Mouse (Mus musculus): ENCODE results near the gene Actr5. TPM values are rescaled to one million over a fixed set of nuclear protein-coding genes. Genes with fewer than 3 reads are reported as not detected.

The Actr5 gene
- polyA plus RNA-seq, 1 experiment from 2014 or later = 20.7 TPM

DNA sequence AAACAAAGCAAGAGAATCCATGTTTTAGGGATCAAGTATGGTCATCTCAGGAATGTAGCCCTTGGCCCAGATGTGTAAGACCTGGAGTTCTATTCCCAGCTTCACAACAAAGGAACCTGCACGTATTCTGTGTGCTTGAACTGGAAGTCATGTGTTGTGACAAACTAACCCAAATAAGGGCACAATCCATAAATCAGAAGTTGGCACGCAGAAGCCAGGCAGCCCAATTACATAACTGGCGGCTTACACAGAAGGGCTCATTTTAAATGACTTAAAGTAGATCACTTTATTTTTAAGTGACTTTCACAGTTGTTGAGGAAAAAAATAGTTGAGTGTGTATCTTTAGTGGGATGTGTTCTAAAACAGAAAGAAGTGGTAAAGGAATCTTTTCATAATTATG, 19.1 kb downstream of the Actr5 start:
- Histone ChIP-seq H3K9me3 (ENCODE audit: control insufficient read depth, low read length) (no peaks in the 10 kb centered on the region), H3K9ac (ENCODE audit: low read length) (no peak overlapping the region), H3K27ac (ENCODE audit: low read depth, low read length) (no peak overlapping the region), H3K36me3 (ENCODE audit: control insufficient read depth, insufficient read depth, low read length) (no peaks in the 10 kb centered on the region; the same call in 1 of the 2 replicates), H3K4me3 (ENCODE audit: low read depth, low read length) (no peak overlapping the region), H3K4me1 (replicated peaks; ENCODE audit: control insufficient read depth, insufficient read depth, low read length) (no peaks in the 10 kb centered on the region), H3K4me2 (ENCODE audit: low read depth, low read length, severe bottlenecking) (no peak overlapping the region), H3K27me3 (ENCODE audit: control insufficient read depth, insufficient read depth, low read length) (no peaks in the 10 kb centered on the region)
- WGBS = 89% methylated on average over 3 of the region's 3 CpGs
- no peak for ATAC-seq (replicated peaks; ENCODE audit: low FRiP score)
- no peak for DNase-seq (ENCODE audit: low spot score)

DNA sequence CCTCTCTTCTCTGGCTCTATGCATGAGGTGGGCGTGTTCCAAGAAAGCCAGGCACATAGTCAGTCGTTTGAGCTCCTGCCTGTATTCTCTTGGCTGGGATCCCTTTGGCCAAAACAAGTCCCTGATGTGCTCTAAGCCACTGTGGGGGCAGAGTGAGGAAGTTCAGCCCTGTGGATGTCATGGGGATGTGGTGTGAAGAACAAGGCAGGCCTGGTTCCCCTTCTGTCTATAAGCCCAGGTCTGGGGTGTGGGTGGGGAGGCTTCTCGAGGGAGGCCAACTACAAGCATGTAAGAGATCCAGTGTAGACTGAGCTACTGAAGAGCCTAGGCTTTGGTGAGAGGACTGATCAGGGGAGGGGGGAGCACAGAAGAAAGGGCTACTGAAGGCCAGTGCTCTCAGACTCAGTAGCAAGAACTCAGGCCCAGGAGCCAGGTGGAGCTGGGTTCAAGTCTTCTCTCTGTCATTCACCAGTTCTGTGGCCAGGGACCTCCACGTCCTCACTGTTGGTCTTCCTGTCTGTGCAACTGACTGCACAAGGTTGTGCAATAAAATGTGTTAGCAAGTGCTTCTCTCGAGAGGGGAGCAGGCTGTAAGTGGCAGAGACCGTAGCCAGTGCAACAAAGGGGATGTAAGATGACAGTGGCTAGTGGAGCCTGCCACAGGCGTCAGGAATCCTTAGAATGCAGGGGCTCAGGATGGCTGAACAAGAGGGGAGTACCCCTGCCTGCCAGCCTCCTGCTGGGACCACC, 26.6 kb downstream of the Actr5 start:
- no peak for ATAC-seq (replicated peaks; ENCODE audit: low FRiP score)
- no peaks in the 10 kb centered on the region for H3K36me3 ChIP-seq (ENCODE audit: control insufficient read depth, insufficient read depth, low read length)
- no peaks in the 10 kb centered on the region for H3K9me3 ChIP-seq (ENCODE audit: control insufficient read depth, low read length)
- H3K9ac ChIP-seq (ENCODE audit: low read length) = no peak overlapping the region
- H3K4me2 ChIP-seq (ENCODE audit: low read depth, low read length, severe bottlenecking) = no peak overlapping the region
- no peak overlapping the region for H3K4me3 ChIP-seq (ENCODE audit: low read depth, low read length)
- no peaks in the 10 kb centered on the region for H3K27me3 ChIP-seq (ENCODE audit: control insufficient read depth, insufficient read depth, low read length)
- WGBS = 57% methylated on average over 7 of the region's 7 CpGs
- no peaks in the 10 kb centered on the region for H3K4me1 ChIP-seq (replicated peaks; ENCODE audit: control insufficient read depth, insufficient read depth, low read length)
- H3K27ac ChIP-seq (ENCODE audit: low read depth, low read length) = no peak overlapping the region
- DNase-seq (ENCODE audit: low spot score) = no peak

DNA sequence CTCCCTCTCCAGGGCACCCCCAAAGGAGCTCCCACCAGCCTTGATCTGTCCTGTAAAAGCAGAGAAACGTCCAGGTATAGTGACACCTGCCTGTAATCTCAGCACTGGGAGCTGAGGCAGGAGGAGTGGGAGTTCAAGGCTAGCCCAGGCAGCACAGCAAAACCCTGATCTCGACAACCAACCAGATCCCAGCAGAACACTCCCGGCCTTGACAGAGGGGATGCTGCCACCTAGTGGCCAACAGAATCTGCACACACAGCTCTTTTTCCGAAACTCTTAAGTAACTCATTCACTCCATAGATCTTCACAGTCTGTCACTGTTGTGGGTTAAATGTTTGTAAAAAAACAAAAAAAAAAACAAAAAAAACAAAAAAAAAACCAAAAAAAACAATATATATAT, 28.3 kb downstream of the Actr5 start:
- Histone ChIP-seq H3K9me3 (ENCODE audit: control insufficient read depth, low read length) (no peaks in the 10 kb centered on the region), H3K27me3 (ENCODE audit: control insufficient read depth, insufficient read depth, low read length) (no peaks in the 10 kb centered on the region), H3K4me1 (replicated peaks; ENCODE audit: control insufficient read depth, insufficient read depth, low read length) (no peaks in the 10 kb centered on the region), H3K36me3 (ENCODE audit: control insufficient read depth, insufficient read depth, low read length) (no peaks in the 10 kb centered on the region), H3K27ac (ENCODE audit: low read depth, low read length) (no peak overlapping the region), H3K9ac (ENCODE audit: low read length) (no peak overlapping the region), H3K4me3 (ENCODE audit: low read depth, low read length) (no peak overlapping the region), H3K4me2 (ENCODE audit: low read depth, low read length, severe bottlenecking) (no peak overlapping the region)
- 5% methylated on average over 4 of the region's 4 CpGs for WGBS
- DNase-seq (ENCODE audit: low spot score) (peak; percentile 87), ATAC-seq (replicated peaks; ENCODE audit: low FRiP score) (peak; percentile 70; the same call in 1 of the 2 replicates)

DNA sequence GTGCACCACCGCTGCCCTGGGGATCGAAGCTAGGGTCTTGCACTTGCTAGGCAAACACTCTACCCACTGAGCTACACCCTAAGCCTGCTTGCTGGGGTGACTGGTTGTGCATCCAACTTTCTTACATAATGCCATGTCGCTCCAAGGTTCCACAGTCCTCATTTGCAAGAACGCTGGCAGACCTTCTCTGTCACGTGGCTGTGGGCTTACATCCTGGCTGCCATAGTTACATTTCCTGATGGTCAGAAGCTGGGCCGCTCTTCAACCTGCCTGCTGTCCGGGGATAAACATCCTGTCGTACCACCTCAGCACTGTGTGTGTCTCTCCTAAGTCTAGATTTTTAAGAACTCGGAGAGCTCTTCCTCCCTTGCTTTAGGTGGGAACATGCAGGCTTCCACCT, 30.0 kb downstream of the Actr5 start:
- Histone ChIP-seq H3K9ac (ENCODE audit: low read length) (no peak overlapping the region), H3K4me3 (ENCODE audit: low read depth, low read length) (no peak overlapping the region), H3K9me3 (ENCODE audit: control insufficient read depth, low read length) (no peaks in the 10 kb centered on the region), H3K27me3 (ENCODE audit: control insufficient read depth, insufficient read depth, low read length) (no peaks in the 10 kb centered on the region), H3K4me1 (replicated peaks; ENCODE audit: control insufficient read depth, insufficient read depth, low read length) (0 out of 2 replicates have a peak, but pooled peaks cover 2% of the 10 kb centered on the region), H3K4me2 (ENCODE audit: low read depth, low read length, severe bottlenecking) (no peak overlapping the region), H3K36me3 (ENCODE audit: control insufficient read depth, insufficient read depth, low read length) (no peaks in the 10 kb centered on the region), H3K27ac (ENCODE audit: low read depth, low read length) (no peak overlapping the region)
- 83% methylated on average over 9 of the region's 9 CpGs for WGBS
- no peak for DNase-seq (ENCODE audit: low spot score)
- no peak for ATAC-seq (replicated peaks; ENCODE audit: low FRiP score)

DNA sequence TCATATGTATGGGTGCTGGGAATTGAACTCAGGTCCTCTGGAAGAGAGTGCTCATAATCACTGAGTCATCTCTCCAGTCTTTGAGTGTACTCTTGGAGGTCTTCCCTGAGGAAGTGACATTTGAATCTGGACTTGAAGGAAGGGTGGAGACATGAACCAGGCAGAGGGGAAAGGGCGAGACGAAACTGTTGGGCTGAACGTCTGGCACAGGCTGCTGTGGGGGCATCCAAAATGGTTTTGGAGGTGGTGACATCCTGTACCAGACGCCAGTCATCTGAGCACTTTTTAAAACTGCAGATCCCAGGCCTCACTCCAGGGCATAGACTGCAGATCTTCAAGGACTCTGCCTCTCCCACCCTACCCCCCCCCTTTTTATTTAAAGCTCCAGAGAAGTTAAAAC, 31.1 kb downstream of the Actr5 start:
- Histone ChIP-seq H3K4me1 (replicated peaks; ENCODE audit: control insufficient read depth, insufficient read depth, low read length) (0 out of 2 replicates have a peak, but pooled peaks cover 2% of the 10 kb centered on the region), H3K4me3 (ENCODE audit: low read depth, low read length) (no peak overlapping the region), H3K36me3 (ENCODE audit: control insufficient read depth, insufficient read depth, low read length) (no peaks in the 10 kb centered on the region), H3K27ac (ENCODE audit: low read depth, low read length) (no peak overlapping the region), H3K27me3 (ENCODE audit: control insufficient read depth, insufficient read depth, low read length) (no peaks in the 10 kb centered on the region), H3K4me2 (ENCODE audit: low read depth, low read length, severe bottlenecking) (no peak overlapping the region), H3K9me3 (ENCODE audit: control insufficient read depth, low read length) (no peaks in the 10 kb centered on the region), H3K9ac (ENCODE audit: low read length) (no peak overlapping the region)
- WGBS = 92% methylated on average over 4 of the region's 4 CpGs
- no peak for ATAC-seq (replicated peaks; ENCODE audit: low FRiP score)
- no peak for DNase-seq (ENCODE audit: low spot score)

DNA sequence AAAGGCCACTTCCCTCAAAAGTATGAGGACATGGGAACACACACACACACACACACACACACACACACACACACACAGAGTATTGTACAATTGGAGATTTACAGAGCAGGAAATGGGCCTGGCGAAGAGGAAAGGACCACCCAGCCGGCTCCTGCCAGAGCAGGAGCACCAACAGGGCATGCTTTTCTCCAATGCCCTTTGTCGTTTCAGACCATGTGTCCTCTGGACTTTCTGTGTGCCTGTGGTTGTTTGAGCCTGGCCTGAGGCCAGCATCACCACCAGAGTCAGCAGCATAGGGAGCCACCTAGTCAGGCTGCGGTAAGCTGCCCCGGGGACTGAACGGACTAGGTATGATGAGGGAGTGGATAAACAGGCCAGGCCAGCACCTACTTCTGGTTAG, 34.1 kb downstream of the Actr5 start:
- H3K4me1 ChIP-seq (replicated peaks; ENCODE audit: control insufficient read depth, insufficient read depth, low read length) = 0 out of 2 replicates have a peak, but pooled peaks cover 2% of the 10 kb centered on the region
- no peaks in the 10 kb centered on the region for H3K27me3 ChIP-seq (ENCODE audit: control insufficient read depth, insufficient read depth, low read length)
- H3K36me3 ChIP-seq (ENCODE audit: control insufficient read depth, insufficient read depth, low read length) = no peaks in the 10 kb centered on the region
- H3K27ac ChIP-seq (ENCODE audit: low read depth, low read length) = no peak overlapping the region
- WGBS = 64% methylated on average over 6 of the region's 6 CpGs
- no peak for ATAC-seq (replicated peaks; ENCODE audit: low FRiP score)
- no peak overlapping the region for H3K4me3 ChIP-seq (ENCODE audit: low read depth, low read length)
- DNase-seq (ENCODE audit: low spot score) = no peak
- no peak overlapping the region for H3K4me2 ChIP-seq (ENCODE audit: low read depth, low read length, severe bottlenecking)
- H3K9me3 ChIP-seq (ENCODE audit: control insufficient read depth, low read length) = no peaks in the 10 kb centered on the region
- no peak overlapping the region for H3K9ac ChIP-seq (ENCODE audit: low read length)

DNA sequence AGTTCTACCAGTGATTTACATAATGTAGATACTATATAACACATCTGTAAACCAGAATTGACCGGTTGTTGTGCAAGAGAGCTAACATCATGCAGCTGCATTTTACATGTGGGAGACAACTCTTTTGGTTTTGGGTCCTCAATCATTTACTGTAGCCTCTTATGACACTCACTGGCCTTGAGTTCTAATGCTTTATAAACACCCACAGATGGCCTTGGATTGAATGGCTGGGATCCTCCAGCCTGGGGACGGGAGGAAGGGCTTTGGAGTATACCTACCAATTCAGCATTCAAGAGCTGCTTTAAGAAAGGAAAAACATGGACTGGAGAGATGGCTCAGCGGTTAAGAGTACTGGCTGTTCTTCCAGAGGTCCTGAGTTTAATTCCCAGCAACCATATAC, 34.7 kb downstream of the Actr5 start:
- Histone ChIP-seq H3K36me3 (ENCODE audit: control insufficient read depth, insufficient read depth, low read length) (no peaks in the 10 kb centered on the region), H3K4me3 (ENCODE audit: low read depth, low read length) (no peak overlapping the region), H3K4me2 (ENCODE audit: low read depth, low read length, severe bottlenecking) (no peak overlapping the region), H3K9me3 (ENCODE audit: control insufficient read depth, low read length) (no peaks in the 10 kb centered on the region), H3K27me3 (ENCODE audit: control insufficient read depth, insufficient read depth, low read length) (no peaks in the 10 kb centered on the region), H3K4me1 (replicated peaks; ENCODE audit: control insufficient read depth, insufficient read depth, low read length) (0 out of 2 replicates have a peak, but pooled peaks cover 2% of the 10 kb centered on the region), H3K27ac (ENCODE audit: low read depth, low read length) (no peak overlapping the region), H3K9ac (ENCODE audit: low read length) (no peak overlapping the region)
- ATAC-seq (replicated peaks; ENCODE audit: low FRiP score) (no peak), DNase-seq (ENCODE audit: low spot score) (no peak)
- WGBS = 77% methylated on average over 3 of the region's 3 CpGs

DNA sequence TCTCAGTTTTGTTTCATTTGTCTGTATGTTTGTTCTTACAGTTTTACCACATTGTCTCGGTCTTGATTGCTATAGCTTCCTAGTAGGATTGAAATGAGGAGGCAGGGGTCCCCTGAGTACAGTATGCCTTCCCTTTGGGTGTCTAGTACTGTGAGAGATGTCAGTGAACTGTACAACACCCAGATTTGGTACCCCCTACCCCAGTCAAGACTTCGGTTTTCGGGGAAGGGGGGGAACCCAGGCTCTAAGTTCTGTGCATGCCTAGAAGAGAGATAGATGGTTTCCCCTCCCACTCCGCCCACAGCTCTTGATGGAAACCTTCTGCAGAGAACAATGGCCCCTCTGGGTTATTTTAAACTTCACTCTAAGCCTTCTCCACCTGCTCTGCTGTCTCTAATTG, 40.4 kb downstream of the Actr5 start, which contains the start of gene Ppp1r16b:
TSS of gene Ppp1r16b (plus strand) at position 301 of the 400 bp plus-strand sequence.
- Histone ChIP-seq H3K27me3 (ENCODE audit: control insufficient read depth, insufficient read depth, low read length) (peaks cover 26% of the 10 kb centered on the region), H3K9ac (ENCODE audit: low read length) (no peak within 1 kb of the TSS; the same call in 1 of the 2 replicates), H3K9me3 (ENCODE audit: control insufficient read depth, low read length) (no peaks in the 10 kb centered on the region), H3K4me2 (ENCODE audit: low read depth, low read length, severe bottlenecking) (no peak within 1 kb of the TSS), H3K4me1 (replicated peaks; ENCODE audit: control insufficient read depth, insufficient read depth, low read length) (peaks cover 13% of the 10 kb centered on the region), H3K36me3 (ENCODE audit: control insufficient read depth, insufficient read depth, low read length) (no peaks in the 10 kb centered on the region), H3K4me3 (ENCODE audit: low read depth, low read length) (no peak within 1 kb of the TSS), H3K27ac (ENCODE audit: low read depth, low read length) (no peak within 1 kb of the TSS)
- no peak for ATAC-seq (replicated peaks; ENCODE audit: low FRiP score)
- DNase-seq (ENCODE audit: low spot score) = no peak
- WGBS = 82% methylated on average over 4 of the region's 4 CpGs
